Mouse (Mus musculus) cortical plate, adult 2 months (tissue): ENCODE measurements around the gene Tuba1a.

Experiments
- CTCF ChIP-seq: fragments of 200-500 bp; IDR thresholded peaks from 2 replicates; pipeline ENCODE4 v1.5.1; 2011; ENCODE audit warnings: mild to moderate bottlenecking, control low read depth, low read length; ENCODE audit not compliant: insufficient read depth; ENCODE audit errors: extremely low read depth
- POLR2A ChIP-seq: fragments of 200-500 bp; IDR thresholded peaks from 2 replicates; pipeline ENCODE4 v1.6.1; 2011; ENCODE audit warnings: mild to moderate bottlenecking, low read length, control low read depth; ENCODE audit not compliant: insufficient read depth; ENCODE audit errors: extremely low read depth

- no peak for TF ChIP-seq CTCF
- TF ChIP-seq POLR2A = no peak
Observed at GRCm38 (mm10) chr15:98922581-98922980, 30.9 kb downstream of the Tuba1a start.
